Mouse (Mus musculus) cerebellum, postnatal 10 days (tissue): ENCODE data around the gene Disp2.

Source experiments
- DNase-seq, 2 experiments: peaks; one replicate each; pipeline ENCODE4 v3.0.0; 2021; ENCODE audit warnings: mixed read lengths in 2 of 2

The Disp2 gene

GRCm38 (mm10) chr2:118851756-118852155 lies 72.2 kb downstream of the Disp2 start:
- DNase-seq = no peak
